Mouse (Mus musculus): ENCODE results near the gene Zfp729b.
A peak's percentile ranks its signal among the peaks of the same experiment; 100 is the strongest.

Zfp729b gene

DNA sequence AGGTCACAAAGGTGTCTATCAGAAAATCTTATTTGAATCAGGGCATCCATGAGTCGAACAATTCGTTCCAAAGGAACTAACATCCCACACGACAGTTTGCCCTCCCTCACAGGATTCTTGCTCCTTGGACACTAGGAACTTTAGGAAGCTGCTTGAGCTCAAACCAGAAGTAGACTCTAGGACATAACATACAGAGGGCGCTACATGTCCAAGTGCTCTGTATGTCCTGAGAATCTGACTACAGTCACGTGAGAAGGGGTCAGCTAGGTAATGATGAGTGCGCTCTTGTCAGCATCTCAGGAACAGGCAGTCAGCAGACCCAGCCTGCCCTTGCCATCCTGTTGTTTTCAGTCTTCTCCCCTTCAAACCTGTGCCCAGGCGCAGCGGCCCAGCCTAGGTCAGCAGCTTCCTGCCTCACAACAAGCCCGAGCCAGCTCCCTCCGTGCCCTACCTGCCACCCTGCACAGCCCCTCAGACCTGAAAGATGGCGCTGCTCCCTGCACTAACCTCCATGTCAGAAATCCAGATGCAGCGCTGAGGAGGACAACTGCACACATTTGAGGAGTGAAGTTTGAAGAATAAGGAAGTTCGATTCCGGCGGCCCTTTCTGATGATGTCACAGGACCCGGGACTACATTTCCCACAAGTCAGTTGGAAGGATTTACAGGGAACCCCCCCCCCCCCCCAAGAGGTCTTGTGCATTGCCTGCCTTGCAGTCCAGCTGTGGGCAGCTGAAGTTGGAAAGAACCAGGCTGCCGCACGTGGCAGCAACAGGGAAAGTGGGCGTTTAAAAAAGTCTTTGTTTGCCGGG, at the start of gene Zfp729b:
Gene Zfp729b (minus strand): TSS at position 642 of the 811 bp plus-strand sequence.
- peak; percentile 91 for DNase-seq

DNA sequence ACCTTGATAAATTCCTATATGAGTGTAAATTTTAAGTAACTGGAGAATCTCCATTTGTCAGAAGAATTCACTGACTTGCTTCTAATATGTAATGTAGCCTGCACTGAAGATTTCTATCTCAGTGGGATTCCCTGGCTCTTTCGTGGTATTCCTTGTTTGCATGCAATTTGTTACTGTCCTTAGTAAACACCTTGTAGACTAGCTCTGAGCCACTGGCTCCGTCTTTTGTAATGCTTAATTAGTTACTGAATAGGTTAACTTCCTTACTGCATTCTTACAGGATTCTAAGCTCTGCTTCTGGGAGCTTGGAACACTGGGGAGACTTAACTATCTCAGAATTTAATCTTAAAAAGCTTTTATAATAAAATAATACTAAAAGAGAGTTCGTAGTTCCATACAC, 43.0 kb upstream of the Zfp729b start:
- DNase-seq = no peak

DNA sequence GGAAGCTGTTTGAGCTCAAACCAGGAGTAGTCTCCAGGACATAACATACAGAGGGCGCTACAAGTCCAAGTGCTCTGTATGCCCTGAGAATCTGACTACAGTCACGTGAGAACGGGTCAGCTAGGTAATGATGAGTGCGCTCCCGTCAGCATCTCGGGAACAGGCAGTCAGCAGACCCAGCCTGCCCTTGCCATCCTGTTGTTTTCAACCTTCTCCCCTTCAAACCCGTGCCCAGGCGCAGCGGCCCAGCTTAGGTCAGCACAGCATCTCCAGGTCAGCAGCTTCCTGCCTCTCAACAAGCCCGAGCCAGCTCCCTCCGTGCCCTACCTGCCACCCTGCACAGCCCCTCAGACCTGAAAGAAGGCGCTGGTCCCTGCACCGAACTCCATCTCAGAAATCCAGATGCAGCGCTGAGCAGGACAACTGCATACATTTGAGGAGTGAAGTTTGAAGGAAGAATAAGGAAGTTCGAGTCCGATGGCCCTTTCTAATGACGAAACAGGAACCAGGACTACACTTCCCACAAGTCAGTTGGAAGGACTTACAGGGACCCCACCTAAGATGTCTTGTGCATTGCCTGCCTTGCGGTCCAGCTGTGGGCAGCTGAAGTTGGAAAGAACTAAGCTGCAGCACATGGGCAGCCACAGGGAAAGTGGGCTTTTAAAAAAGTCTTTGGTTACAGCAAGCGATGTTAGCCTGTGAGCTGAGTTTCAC, 27.9 kb upstream of the Zfp729b start, which contains the start of the genes Gm49345 and Zfp729a:
Gene Gm49345 (minus strand): TSS at position 476 of the 714 bp plus-strand sequence.
Gene Zfp729a (minus strand): TSS at position 498 of the 714 bp plus-strand sequence.
- DNase-seq = peak; percentile 85 to 89

DNA sequence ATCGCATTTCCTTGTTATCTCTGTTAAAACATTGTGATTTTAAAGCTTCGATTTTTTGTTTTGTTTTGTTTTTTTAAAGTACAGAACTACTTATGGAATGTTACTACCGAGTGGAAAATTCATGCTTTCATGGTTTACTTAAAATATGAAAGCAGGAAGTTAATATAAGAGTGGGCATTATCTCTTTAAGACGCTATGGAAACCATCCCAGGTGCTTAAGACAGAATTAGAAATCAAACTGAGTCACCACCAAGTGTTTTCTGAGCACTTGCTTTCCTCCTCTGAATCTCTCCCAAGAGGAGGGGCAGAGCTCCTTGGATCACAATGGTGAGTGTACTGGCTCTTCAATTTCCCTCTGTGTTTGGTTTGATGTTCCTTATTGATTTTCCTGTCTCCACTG, 601 bp upstream of the Zfp729b start:
- no peak for DNase-seq

DNA sequence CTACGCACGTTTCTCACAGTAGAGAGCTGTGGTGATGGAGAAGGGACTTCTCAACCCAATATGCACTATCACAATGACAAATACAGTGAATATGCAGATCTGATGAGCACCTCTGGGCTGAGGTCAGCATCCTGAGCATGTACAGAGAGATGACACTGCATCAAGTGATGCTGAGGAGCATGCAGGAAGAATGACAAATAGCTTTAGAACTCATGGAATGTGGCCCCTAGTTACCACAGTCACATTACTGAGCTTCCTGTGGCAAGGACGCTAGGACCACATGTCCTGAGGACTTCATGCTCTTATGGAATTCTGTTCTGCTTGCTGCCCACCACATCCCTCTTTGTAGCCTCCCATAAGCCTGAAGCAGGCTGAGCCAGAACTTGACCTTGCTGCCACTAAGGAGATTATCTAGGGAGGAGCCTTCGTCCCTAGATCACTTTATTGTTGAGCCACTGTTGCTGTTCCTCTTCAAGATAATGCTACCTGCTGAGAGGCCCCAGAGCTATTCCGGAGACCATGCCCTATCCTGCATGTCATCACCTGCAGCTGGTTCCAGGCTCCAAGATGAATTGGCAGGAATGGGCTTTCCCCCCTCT, 36.8 kb downstream of the Zfp729b start:
- no peak for DNase-seq

DNA sequence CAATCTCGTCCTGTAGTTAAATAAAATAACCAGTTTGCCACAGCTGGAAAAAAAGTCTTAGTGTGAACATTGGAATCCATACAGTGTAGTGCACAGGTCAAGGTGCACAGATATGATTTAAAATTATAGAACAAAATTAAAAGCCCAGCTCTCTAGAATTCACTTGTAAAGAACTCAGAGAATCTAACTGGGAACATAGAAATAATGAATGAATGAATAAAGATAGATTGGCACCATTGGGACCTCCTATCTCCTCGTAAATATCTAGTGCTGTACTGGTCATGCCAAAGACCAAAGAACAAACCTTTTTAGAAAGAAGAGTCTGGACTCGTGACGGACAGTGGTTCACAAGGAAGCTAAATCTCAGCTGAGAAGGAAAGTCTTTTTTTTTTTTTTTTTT, 55.8 kb downstream of the Zfp729b start, which contains the start of gene Zfp748:
Gene Zfp748 (minus strand): TSS at position 101 of the 400 bp plus-strand sequence.
- DNase-seq = no peak

DNA sequence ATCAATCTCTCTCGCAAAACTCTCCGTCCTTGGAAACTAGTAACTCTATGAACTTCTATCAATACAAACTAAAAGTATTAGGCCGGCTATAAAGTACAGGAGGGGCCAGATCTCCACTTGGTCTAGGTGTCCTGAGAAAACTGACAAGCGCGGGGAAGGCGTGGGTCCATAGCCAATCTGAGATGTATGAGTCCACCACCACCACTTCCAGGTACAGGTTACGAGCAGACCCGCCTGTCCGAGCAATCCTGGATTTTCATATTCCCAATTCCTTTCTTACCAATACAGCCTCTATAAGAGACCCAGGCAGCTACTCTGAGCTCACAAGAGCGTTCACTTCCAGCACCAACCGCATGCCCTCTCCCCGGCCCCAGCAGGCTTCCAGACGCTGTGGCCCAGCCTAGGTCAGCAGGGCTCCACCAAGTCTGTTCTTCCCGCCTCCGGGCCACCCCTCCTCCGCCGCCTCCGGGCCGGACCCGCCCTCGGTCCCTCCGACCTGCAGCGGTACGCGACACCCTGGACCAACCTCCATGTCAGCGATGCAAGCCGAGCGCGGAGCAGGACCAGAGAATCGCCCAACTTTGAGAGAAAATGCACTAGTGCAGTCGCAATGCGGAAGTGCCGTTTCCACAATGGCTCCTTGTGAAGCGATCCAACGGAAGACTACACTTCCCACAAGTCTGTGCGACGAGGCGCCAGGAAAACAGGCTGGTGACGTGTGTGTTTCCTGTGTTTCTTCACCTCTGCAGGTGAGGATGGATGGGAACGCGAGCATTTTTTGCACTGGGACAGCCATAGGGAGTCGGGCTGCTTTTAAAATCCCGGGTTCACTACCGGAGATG, 56.8 kb downstream of the Zfp729b start:
- peak; percentile 89 to 97 for DNase-seq

DNA sequence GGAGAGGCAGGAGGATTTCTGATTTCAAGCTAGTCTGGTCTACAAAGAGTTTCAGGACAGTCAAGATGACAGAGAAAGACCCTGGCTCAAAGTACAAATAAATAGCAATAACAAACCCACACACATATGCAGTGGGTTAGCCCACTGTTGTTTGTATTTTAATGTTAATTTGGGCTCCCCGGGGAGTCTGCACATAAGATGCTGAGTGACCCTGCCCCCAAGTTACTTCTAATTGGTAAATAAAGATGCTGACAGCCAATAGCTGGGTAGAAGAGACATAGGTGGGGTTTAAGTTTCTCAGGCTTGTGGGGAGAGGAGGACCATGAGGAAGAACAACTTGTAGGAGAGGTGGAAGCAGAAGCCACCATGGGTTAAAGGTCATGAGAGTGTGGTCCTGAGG, 63.6 kb downstream of the Zfp729b start:
- no peak for DNase-seq

Data from cerebellum, adult 18-20 months (tissue).